Mouse (Mus musculus) liver, embryonic 14.5 days (tissue): Measurements from ENCODE around the gene Car11.

Source experiments
- CTCF ChIP-seq: IDR thresholded peaks from 2 replicates; pipeline ENCODE4 v1.5.1; 2016; ENCODE audit warnings: antibody characterized with exemption, low read depth, control low read depth
- EP300 ChIP-seq: IDR thresholded peaks from 2 replicates; pipeline ENCODE4 v1.6.1; 2016; ENCODE audit warnings: antibody characterized with exemption, low read depth

DNA sequence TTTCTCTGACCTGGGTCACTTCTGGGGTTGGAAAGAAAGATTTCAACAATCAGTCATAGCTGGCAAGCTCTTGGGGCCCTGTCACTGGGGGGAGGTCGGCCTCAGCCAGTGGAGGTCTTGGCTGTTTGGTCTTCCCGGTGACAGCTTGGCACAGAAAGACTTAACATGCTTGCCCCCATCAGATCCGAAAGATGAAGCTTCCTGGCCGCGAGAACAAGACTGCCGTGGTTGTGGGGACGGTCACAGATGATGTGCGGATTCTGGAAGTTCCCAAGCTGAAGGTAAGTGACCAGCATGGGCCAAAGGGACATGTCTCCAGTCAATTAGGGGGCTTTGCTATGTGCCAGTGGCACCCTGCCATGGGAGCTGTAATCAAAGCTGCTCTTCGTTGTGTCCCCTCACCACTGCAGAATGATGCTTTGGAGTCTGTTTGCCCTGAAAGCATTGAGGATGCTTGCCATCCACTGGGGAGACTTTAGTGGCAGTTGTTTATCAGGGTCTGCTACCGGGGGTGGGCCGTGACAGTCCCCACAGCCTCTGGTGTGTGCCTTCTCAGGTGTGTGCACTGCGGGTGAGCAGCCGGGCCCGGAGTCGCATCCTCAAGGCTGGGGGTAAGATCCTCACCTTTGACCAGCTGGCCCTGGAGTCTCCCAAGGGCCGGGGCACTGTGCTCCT lies 20.2 kb downstream of the Car11 start:
- no peak for TF ChIP-seq CTCF
- no peak for TF ChIP-seq EP300
